Mouse (Mus musculus): ENCODE measurements around the gene Emilin1. TPM values are rescaled to one million over a fixed set of nuclear protein-coding genes. Genes with fewer than 3 reads are reported as not detected.

Gene Emilin1
- total and polyA plus RNA-seq, 3 experiments: 0.11 to 0.63 (median 0.34) TPM

DNA sequence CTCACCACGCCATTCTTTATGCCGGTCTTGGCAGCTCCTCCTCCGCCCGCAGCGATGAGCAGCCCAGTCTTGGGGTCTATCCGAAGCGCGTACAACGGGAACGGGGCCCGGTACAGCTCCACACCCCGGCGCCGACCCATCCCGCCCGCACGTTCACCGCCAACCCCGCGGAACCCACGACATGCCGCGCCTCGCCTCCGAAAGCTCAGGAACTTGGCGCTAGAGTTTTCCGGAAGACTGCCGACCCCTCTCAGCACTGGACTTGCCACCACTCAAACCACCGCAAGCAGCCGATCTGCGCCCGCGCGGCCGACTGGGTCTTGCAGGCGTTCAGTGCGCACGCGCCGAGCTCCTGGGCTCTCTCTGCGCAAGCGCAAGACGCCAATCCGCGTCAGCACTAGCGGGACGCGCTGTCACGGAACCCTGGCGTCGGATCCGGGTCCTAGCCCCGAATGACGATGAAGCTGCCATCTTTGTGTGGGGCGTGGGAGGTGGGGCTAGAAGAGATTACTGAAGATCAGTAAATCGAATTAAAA, 46.8 kb downstream of the Emilin1 start, which contains the start of gene Preb (continued):
- TF ChIP-seq HCFC1 (IDR thresholded peaks at IDR 0.05; ENCODE audit: low read depth, low read length) (peak; percentile 89), TCF12 (IDR thresholded peaks at IDR 0.05; ENCODE audit: low read depth, low read length) (peak; percentile 82), ETS1 (conservative IDR thresholded peaks at IDR 0.05; ENCODE audit: low read depth, low read length) (no peak), ZNF384 (IDR thresholded peaks at IDR 0.05; ENCODE audit: low read depth, low read length) (no peak), GABPA (IDR thresholded peaks at IDR 0.05; ENCODE audit: insufficient replicate concordance, low read depth, low read length) (no peak), MXI1 (IDR thresholded peaks at IDR 0.05; ENCODE audit: low read depth, low read length) (0 out of 2 replicates have a peak, but pooled peaks have one; percentile 40), KAT2A (IDR thresholded peaks at IDR 0.05; ENCODE audit: insufficient replicate concordance, low read length) (peak; percentile 89; the same call in 1 of the 2 replicates), BHLHE40 (IDR thresholded peaks at IDR 0.05; ENCODE audit: low read depth, low read length) (0 out of 2 replicates have a peak, but pooled peaks have one; percentile 20), SMC3 (IDR thresholded peaks at IDR 0.05; ENCODE audit: low read depth, low read length) (no peak), CTCF (conservative IDR thresholded peaks at IDR 0.05 in 1 of 2, IDR thresholded peaks at IDR 0.05 in 1 of 2; ENCODE audit: low read depth in 2 of 2, low read length in 2 of 2) (no peak), IRF4 (IDR thresholded peaks at IDR 0.05; ENCODE audit: low read depth, low read length) (0 out of 2 replicates have a peak, but pooled peaks have one; percentile 50), RCOR1 (conservative IDR thresholded peaks at IDR 0.05; ENCODE audit: low read depth, low read length) (no peak; the same call in 1 of the 2 replicates), ZKSCAN1 (IDR thresholded peaks at IDR 0.05; ENCODE audit: borderline replicate concordance, low read depth, low read length) (no peak), MAX (IDR thresholded peaks at IDR 0.05; ENCODE audit: low read length) (0 out of 2 replicates have a peak, but pooled peaks have one; percentile 58)

DNA sequence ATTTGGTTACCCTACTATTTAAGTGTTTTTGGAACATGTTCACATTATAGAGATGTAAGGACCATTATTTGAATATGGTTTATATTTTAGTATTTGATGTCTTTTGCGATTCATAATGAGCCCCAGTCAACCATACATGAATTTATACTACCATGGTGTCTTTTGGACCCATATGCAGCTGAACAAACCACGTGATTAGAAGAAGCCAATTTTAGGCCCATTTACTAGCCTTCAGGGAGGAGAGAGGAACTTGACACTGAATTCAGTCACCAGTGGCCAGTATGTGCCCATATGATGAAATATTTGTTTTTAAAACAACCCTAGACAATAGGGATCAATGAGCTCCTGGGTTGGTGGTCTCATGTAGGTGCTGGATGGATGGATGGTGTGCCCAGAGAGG, 47.6 kb downstream of the Emilin1 start:
- Histone ChIP-seq H3K9me3 (replicated peaks; ENCODE audit: low read length) (peaks cover 10% of the 10 kb centered on the region), H3K27ac (ENCODE audit: insufficient read depth, low read depth) (no peak overlapping the region), H3K36me3 (replicated peaks in 1 of 2; ENCODE audit: control insufficient read depth in 1 of 2, insufficient read depth in 1 of 2, low read length in 1 of 2) (peaks cover 19 to 23% of the 10 kb centered on the region in 2 experiments), H3K9ac (ENCODE audit: insufficient read depth, low read depth) (peak overlapping the region; percentile 75; the same call in 1 of the 2 replicates), H3K79me2 (replicated peaks; ENCODE audit: control insufficient read depth, extremely low read depth, insufficient read depth, poor library complexity, severe bottlenecking) (peaks cover 18% of the 10 kb centered on the region), H3K4me3 (replicated peaks in 1 of 3; ENCODE audit: low read depth in 2 of 3, low read length in 2 of 3, poor library complexity in 1 of 3) (peak overlapping the region in 1 of 3 experiments; percentile 97), H3K27me3 (replicated peaks) (peaks cover 8% of the 10 kb centered on the region), H3K4me2 (ENCODE audit: insufficient read depth, low read depth, poor library complexity, severe bottlenecking) (no peak overlapping the region), H3K4me1 (ENCODE audit: control insufficient read depth in 1 of 2, insufficient read depth in 2 of 2) (peaks cover 14 to 35% of the 10 kb centered on the region in 2 experiments)
- TF ChIP-seq MXI1 (IDR thresholded peaks at IDR 0.05; ENCODE audit: low read depth, low read length) (no peak), ELF1 (IDR thresholded peaks at IDR 0.05; ENCODE audit: low read depth, low read length) (no peak), USF1 (IDR thresholded peaks at IDR 0.05; ENCODE audit: low read depth, low read length) (peak; percentile 9; the same call in 1 of the 2 replicates)
- in situ Hi-C loops (cut with MboI; ENCODE audit: low pct_ligation_motif_present, low pct_unique_long_range_greater_than_20kb, low sequenced_read_pairs): no loop called here
- no peak for DNase-seq (ENCODE audit: extremely low read depth)
- dilution Hi-C loops (cut with MboI; ENCODE audit: extremely low pct_ligation_motif_present, extremely low pct_unique_long_range_greater_than_20kb, low sequenced_read_pairs): no loop called here

Data from CH12.LX (cell line).